Mouse (Mus musculus) kidney, postnatal 14 days (tissue): ENCODE measurements around the gene Cplx3.

ENCODE experiments used
- DNase-seq: peaks from one replicate; pipeline ENCODE4 v3.0.0; 2022; ENCODE audit warnings: mixed read lengths

Cplx3 gene

DNA sequence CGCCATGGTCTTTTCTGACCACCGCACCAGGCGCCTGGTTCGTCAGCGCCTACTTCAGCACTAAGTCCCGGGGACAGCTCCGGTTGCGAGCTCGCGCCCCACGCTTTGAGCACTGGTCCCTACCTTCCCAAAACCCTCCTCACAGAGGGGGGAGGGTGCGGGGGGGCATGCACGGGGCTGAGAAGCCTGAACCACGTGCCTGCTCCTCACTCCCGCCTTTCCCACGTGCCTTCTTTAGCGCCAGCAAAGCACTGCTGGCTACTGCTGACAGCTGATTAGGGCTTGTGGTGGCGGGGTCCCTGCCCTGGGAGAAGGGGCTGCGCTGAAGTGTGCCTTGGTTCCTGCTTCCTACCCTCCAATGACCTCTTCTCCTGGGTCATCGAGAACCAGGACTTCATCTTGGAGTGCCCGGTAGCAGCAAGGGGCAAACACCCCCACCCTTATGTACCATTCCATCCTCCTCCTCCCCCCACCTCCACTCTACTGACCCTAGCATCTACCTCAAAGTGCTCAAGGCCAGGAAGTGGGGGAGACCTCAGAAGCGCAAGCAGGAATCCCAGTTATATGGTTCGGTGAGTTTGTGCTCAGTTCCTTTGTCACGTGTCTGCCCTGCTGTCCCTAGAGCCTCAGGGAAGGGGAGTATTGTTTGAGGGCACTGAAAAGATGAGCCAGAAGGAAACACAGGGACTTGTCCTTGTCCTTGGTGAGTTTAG is at the start of gene Cplx3:
TSS of gene Cplx3 (minus strand) at position 143 of the 713 bp plus-strand sequence.
- DNase-seq, result peak; percentile 65

- peak; percentile 92 for DNase-seq
Measured at GRCm38 (mm10) chr9:57655749-57656148, 49.7 kb upstream of the Cplx3 start.

GRCm38 (mm10) chr9:57654966-57655365 is 48.9 kb upstream of the Cplx3 start:
- no peak for DNase-seq

DNA sequence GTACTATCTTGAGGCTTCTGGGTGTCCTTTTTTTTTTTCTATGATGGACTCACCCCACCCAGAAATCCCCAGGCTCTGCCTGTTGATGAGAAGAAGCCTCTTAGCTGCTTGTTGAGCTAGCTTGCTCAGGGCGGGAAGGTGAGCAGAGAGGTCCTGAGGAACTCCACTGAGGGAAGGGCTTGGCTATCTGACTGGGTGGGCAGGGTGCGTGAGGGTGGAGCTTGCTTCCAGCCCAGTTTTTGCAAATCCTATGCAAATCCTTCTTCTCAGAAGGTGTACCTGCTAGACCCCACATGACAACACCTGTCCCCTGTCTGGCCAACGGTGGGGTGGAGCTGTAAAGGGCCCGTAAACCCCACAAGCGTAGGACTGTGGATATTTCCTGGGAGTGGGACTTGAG is 47.2 kb upstream of the Cplx3 start, which contains the start of gene Csk:
TSS of gene Csk (minus strand) at position 349 of the 400 bp plus-strand sequence.
- DNase-seq, result no peak

DNA sequence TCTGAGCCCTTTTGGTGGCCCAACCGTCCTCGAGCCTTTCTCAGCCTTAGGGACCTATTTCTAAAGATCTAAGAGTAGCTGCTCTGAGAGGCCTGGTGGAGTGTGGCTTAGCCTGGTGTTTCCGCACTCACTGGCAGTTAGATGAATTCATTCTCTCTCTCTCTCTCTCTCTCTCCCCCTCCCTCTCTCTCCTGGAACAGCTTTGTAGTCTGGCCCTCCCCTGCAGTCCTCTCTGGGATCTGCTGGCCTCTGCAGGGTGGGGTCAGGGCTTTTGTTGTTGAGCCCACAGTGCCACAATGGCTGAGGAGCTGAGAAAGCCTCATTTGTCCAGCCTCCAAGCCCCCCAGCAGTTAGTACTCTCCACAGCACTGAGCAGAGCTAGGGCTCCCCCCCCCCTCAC is 46.8 kb upstream of the Cplx3 start:
- DNase-seq, result no peak

DNA sequence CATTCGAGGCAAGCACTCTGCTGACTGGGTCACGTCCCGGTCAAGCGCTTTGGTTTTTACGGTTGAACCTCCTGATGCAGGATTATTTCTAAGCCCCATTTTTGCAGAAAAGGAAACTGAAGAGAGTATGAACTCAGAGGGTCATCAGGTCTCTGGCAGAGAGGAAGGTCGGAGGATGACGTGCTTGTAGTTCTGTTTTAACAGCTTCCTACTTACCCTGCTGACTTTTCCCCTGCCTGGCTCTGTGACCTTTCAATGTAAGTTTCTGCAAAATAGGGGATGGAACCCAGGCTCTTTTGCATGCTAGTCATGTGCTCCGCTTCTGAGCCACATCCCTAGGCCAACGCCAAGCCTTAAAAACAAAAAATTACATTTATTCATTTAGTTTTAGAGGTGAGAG is 46.3 kb upstream of the Cplx3 start:
- no peak for DNase-seq

DNA sequence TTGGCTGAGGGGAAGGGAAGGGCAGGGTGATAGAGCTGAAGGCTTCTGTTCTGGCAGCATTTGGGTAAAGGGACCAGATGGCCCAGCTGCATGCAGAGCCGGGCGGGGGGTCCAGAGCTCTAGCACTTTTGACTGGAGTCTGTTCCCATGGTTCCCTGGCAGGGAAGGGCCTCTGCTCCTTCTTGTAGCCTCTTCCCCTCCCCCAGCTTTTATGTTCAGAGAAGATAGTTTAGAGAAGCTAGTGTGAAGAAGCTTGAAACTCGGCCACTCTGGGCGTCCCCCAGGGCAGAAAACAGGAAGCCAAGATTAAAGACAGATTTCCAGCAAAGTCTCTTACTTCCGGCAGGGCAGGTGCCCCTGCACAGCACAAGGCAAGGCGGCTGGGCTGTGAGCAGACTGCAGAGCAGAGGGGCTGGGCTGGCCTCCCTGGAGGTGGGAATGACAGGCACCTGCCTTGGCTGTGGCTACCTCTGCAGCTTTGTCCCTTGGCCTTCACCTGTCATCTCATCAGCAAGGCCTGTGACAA is 44.8 kb upstream of the Cplx3 start:
- no peak for DNase-seq

- DNase-seq, result no peak
Measured at GRCm38 (mm10) chr9:57650130-57650785, 44.2 kb upstream of the Cplx3 start.

DNA sequence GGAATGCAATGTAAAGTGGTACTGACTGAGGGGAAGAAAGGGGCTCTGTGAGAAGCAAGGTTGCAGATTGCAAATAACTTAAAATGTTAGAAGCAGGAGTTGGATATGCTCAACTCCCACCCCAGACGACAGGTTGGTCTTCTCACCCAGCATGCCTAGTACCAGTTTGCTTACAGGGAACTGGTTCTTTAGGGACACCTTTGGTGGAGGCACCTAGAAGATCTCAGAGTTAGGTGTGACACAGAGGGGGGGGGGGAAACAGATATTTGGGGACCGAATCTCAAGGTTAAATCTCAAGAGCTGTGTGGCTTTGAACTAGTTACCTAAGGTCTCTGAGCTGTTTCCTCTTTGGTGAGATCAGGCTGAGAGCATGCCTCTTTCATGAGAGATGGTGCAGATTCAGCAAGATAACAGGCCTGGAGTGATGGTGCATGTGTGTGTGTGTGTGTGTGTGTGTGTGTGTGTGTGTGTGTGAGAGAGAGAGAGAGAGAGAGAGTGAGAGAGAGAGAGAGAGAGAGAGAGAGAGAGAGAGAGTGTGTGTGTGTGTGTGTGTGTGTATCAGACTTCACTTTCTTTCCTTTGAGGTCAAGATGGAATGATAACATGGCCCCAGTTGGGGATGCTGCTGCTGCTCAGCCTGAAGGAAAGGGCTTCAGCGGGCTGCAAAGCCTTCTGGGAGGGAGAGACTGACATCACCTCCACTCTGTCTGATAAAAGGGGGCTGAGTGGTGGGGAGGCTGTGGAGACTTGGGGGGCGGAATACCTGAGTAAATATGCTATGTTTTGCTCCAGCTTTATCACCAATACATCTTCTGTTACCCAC is 41.4 kb upstream of the Cplx3 start:
- no peak for DNase-seq

DNA sequence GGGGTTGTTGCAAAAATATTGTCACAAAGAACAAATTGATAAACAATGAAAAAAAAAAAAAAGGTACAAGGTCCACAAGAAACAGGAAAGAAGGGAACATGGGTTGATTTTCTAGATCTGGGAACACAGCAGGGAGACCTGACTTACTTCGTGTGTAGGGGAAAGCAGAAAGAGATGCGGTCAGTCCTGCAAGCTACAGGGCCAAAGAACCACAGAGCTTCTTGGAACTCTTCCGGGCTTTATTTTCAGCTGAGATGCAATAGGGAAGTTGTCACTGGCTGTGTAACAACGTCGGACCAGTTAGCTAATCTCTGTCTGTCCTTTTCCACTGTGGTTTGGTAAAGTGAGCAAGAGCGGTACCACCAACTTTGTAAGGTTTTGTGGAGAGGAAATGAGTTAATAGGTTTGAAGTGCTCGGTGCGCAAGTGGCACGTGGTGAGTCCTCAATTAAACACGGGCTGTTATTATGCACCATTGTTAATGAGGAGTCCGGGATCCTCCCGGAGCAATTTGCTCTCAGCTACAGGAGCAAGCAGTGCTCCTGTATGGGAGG is 40.5 kb upstream of the Cplx3 start:
- DNase-seq, result no peak

- peak; percentile 96 for DNase-seq
Measured at GRCm38 (mm10) chr9:57644944-57645893, 39.1 kb upstream of the Cplx3 start.

DNA sequence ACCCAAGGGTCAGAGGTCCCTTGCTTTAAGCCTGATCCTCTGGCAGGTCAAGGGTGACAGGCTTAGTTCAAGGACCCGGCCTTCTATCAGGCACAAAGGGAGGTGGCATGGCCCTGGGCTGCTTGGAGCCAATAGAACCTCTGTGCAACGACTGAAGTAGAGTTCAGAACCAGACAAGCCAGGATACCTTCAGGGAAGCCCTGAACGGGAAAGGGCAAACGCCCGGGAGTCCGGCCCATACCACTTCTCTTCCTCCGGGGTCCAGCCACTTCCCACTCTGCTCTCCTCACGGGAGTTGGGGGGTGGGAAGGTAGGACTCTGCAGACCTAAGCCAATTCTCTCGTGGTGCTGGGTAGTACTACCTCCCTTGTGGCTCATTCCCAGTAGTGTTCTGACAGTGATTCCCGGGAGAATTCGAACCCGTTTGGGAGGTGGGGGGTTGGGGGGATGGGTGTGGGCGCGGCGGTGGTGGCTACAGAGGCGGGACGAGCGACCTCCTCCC is 38.4 kb upstream of the Cplx3 start:
- DNase-seq, result no peak

DNA sequence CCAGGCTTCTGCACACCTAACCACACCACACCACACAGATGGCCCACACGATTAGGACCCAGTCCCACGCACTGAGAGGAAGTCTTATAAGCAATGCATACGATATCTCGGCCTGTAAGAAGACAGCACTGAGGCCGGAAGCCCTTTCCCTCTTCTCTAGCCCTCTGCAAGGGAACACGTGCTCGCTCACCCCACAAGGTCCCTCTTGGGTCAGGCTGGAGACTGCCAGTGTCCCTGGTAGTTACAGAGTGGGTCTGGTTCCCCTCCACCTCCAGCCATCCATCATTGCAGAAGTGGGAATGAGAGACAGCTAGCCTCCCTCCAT is 37.7 kb upstream of the Cplx3 start:
- no peak for DNase-seq

DNA sequence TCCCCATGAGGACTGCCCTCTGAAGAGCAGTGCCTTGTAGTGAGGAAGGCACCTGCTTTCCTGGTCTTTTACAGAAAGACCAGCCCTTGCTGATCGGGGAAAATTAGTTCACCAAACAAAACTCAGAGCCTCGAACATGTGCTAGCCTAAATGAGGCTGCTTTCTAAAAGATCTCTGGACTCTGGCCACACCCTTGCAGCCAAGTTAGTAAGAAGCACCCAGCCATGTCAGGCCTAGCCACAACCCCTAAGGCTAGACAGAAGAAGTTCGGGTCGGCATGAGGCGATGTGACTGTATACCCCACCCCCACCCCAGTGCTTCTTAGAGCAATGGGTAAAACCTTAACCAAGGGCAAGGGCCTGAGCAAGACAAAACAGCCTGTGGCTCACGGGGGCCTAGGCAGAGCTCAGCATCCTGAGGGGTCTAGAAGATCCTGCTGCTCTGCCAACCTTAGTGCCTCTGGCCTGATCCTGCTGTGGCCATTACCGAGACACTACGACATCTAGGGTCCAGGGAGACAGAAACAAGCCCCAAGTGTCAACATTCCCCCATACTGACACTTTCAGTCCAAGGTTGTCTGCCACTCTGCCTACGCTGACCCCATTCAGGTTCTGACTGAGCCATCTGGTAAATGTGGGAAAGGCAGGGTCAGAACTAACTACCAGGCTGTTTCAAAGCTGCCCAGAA is 37.2 kb upstream of the Cplx3 start:
- peak; percentile 43 for DNase-seq

DNA sequence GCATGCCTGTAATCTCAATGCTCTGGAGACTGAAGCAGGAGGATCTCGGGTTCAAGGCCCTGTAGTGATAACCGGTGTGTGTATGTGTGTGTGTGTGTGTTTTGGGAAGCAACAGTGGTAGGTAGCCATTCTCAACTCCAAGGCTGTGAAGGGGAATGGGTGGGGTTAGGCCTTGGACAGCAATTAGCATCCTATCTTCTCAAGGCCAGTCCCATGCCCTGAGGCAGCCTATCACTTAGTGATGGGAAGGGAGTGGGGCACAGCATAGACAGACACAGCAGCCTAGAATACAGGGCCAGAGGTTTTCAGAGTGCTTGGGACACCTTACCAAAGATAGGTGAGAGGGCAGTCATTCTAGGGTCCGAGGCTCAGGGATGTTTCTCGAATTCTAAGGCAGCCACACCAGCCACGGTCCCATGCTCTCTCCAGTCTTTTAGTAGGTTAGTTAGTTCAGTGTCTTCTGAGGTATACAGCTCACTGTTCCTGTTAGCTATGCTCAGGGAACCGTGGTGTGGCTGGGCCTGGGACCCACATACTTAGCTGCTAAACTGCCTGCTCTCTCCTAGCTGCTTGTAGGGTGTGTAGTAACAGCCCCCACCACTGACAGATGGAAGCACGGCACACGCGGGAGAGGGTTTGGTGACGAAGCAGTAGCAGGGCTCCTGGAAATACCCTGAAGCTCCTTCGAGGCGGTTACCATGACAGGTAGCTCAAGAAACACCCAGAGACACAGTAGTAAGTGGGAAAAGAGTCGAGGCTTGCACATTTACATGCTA is 35.9 kb upstream of the Cplx3 start:
- DNase-seq, result no peak

DNA sequence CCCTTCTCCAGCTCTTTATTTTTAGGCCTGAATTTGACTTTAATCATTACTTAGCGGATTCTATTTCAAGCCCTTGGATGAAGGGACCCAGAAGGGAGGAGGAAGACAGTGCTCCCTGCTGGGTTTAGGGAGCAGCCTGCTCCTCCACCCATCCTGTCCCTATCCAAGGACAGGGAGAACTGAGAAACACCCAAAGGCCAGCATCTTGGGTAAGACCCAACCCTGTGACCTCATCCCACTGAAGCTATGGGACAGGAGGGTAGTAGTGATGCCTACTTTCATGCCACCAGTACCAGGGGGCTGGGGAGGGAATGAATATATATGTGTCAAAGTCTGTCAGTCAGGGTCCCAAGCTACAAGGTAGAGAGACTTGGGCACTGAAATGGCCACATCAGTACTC is 34.9 kb upstream of the Cplx3 start:
- DNase-seq, result no peak

- peak; percentile 59 for DNase-seq
Measured at GRCm38 (mm10) chr9:57640384-57640783, 34.3 kb upstream of the Cplx3 start.

GRCm38 (mm10) chr9:57639661-57640328 is 33.7 kb upstream of the Cplx3 start:
- no peak for DNase-seq

- peak; percentile 86 for DNase-seq
Measured at GRCm38 (mm10) chr9:57638651-57639459, 32.8 kb upstream of the Cplx3 start.
